Mouse (Mus musculus): Measurements from ENCODE around the gene Rxfp4. TPM values are rescaled to one million over a fixed set of nuclear protein-coding genes. Genes with fewer than 3 reads are reported as not detected.

The Rxfp4 gene
- total RNA-seq, 4 experiments from 2014 or later: 0.23 TPM; not detected in 3

DNA sequence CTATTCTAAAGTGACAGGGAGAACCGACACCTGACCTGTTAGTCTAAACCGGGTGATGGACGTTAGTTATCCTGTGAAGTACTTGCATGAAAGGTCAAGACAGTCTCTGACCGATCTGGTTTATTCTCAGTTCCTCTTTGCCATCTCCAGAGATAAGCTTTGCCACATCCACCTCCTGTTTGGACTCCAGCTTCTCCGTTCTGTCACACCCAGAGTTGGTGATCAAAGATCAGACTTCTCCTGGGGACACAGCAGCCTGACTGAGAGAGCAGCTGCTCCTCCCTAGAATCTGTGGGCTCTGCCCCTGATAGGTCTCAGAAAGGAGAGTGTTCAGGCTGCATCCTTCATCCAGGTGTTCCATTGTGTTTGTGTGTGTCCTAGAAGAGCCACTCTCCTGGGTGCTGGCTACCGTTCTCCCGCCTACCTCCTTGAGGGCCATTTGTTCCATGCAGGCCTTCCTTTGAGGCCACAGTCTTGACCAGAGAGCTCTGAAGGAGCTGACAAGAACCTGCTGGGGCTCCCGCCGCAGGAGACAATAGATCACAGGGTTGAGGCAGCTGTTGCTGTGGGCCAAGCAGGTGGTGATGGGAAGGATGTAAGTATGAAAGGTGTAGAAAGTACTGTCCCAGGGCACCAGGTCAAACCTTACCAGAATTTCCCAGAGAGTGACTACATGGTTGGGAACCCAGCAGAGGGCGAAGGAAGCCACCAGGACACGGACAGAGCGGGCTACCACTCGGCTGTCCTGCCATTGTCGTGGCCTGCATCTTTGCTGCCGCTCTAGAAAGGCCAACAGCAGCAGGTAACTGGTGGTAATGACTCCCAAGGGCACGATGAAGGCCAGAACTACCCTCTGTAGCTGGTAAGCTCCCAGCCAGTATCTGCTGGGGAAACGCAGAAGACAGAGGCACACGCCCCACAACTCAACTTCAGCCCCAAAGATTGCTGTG, 998 bp downstream of the Rxfp4 start:
- no peak for DNase-seq (ENCODE audit: low spot score)

DNA sequence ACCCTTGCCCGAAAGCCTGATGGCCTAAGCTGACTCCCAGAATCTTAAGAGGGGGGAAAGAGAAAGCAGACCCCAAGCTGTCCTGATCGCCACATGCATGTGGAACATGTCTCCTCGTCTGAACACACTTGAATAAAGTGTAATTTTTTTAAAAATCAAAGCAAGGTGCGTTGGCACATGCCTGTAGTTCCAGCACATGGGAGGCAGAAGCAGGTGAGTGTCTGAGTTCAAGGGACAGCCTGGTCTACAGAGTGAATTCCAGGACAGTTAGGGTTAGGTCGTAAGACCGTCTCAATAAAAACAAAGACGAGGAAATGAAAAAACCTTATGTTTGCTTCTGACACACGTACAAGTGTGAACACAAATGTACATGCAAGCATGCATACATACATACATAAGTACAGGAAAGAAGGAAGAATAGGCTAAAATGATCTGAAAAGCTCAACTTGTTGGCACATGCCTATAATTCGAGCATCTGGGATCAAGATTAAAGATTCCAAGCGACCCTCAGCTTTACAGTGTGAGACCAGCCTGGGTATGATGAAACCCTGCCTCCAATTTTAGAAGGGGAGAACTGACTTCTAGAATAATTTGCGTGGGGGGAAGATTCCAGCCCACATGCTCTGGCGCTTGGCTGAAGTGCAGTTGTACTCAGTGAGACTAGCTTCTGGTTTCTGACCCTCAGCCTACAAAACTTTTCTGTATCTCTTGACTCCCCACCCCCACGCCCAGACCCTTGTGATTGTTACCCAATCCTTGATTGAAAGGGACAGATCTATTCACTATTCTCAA, 2.0 kb downstream of the Rxfp4 start:
- no peak for DNase-seq (ENCODE audit: low spot score)

DNA sequence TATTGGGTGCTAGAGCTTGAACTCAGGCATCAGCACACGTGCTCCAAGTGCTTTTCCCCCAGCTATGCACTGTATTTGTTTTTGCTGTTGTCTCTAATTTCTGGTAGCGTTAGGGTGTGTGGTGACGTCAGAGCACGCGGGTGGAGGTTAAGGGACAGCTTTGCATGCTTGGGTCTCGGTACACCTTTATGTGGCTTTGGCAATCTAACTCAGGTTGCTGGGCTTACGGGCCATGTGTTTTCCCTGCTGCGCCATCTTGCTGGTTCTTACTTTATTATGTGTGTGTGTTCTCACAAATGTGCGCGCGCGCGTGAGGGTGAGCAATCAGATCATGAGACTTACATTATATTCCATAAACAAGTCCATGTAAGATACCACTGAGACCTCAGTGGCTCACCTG, 3.0 kb downstream of the Rxfp4 start:
- DNase-seq (ENCODE audit: low spot score): no peak

DNA sequence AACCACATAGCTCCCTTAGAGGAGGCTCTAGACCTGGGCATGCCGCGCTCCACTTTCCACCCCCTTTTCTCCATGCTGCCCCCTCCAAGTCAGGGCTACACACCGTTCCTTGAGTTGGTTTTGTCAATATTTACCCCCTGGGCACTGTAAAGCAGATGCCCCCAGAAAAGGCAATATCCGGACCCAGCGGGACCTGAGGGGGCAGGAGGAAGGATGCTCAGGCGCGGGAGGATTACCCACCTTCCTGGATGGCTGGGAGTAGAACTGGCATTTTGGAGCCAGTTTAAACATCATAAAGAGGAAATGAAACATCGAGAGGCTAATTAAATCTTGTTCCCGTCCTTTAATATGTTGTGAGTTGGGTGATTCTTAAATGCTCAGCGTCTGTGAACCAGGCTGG, 3.8 kb downstream of the Rxfp4 start:
- DNase-seq (ENCODE audit: low spot score): no peak

DNA sequence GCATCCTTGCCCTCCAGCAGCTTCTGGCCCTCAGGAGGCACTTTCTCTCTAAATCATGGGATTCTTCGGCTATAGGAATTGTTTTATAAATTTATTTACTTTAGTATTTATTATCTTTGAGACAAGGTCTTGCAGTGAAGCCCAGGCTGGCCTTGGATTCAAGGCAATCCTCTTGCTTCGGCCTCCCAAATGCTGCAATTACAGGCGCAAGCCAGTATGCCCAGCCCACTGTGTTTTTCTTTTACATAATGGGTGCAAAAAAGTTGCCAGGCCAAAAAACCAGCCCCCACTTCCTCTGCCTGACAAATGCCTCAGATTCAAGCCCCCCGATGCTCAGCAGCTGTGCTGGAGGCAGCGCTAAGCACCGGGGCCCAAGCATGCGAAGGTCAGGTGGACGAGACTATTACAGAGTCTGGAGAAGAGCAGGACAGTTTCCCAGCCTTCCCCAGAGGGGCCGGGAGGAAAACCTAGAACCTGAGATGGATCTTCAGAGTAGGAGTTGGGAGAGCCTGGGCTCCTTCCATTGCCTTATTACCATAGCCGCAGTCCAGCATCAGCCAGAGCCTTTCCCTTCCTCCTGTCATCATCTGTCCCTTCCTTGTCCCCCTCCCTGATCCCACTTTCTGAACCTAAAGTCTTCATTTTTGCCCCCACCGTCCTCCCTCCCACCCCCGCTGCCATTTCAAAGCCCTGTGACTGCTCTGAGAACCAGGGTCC, 4.3 kb downstream of the Rxfp4 start:
- DNase-seq (ENCODE audit: low spot score): no peak

DNA sequence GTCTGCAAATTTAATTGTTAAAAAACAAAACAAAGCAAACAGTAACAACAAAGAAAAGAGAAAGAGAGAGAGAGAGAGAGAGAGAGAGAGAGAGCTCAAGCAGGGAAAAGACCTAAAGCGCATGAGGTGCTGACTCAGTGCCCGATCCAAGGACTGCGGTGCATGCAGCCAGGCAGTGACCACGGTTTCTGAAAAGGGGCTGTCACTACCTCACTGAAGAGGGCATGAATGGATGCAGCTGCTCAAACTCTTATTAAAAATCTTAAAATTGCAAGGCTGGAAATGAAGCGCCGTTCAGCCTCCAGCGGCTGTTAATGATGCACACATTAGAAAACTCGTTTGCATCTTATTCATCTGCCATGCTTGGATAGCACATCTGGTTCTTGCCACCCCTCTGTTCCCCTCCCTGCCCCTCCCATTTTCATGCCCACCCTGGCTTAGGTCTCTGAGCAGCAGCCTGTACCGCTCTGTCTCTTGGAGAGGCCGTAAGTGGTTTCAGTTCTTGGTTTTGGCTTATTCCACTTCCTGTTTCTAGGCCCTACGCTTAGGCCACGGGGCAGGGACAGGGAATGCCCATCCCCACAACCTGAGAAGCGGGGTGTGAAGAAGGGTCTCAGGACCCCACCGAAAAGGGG, 5.0 kb downstream of the Rxfp4 start:
- no peak for DNase-seq (ENCODE audit: low spot score)

DNA sequence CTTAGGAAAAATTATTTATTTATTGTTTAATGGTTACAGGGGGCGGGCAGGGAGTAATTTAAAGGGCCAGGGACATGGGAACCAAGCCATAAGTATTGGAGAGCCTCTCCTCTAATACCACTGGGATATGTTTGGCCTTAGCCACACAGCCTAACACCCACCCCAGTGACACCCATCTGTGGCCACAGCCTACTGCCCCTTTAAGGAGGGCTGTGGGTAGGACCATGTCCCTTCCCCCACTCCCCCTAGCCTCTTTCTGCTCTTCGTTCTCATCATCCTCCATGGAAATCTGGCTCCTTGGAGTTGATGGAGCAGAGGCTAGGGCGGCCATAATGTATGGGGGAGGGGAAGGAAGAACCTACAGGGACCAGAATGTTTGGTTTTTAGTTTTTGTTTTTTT, 5.9 kb downstream of the Rxfp4 start:
- DNase-seq (ENCODE audit: low spot score): no peak

DNA sequence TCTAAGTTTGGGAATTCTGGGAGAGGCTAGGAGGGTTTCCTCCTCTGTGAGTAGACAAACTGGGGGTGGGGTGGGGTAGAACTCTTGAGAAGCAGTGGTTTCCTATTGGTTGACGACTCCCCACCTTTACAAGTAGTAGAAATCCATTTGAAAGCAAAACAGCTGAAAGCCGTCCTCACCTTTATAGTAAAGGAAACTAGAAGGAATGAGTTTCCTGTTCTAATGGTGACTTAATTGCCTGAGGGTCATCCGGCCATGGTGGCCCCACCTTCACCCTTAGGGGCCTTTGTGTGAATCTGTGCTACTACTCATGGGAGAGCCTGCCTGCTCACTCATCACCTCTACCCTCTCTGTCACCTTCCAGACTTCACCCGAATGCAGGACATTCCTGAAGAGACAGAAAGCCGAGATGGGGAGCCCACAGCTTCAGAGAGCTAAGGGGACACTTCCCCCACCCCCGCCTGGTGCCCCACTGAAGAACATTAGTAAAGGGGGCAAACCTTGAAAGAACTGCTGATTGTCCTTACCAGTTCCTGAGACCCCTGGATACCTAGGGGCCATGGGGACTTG, 6.4 kb downstream of the Rxfp4 start:
- DNase-seq (ENCODE audit: low spot score): no peak

DNA sequence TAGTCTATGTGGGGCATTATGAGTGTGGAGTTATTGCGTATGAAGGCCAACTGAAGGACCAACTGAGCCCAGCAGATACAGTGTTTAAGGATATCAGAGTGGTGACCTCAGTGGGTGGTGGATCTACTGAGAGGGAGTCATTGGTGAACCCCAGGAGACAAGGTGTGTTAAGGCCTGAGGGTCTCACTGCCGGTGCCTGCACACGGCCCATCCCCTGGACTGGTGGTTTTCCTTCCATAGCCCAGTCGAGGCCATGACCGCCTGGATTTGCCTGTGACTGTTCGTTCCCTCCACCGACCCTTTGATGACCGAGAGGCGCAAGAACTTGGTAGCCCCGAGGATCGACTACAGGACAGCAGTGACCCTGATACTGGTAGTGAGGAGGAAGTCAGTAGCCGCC, 7.0 kb downstream of the Rxfp4 start:
- no peak for DNase-seq (ENCODE audit: low spot score)

DNA sequence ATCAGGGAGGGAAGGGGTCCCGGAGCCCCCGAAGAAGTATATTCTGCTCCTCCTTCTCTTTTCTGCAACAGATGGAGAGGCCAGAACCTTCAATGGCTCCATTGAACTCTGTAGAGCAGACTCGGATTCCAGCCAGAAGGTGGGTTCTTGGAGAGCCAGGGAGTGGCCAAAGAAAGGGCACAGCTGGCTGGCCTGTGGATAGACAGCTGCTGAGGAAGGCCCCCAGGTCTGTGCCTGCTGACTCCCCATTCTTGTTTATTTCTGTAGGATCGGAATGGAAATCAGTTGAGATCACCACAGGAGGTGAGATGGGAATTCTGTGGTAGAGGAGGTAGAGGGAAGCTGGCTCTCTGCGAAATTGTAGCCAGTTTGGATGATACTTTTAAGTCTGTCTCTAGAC, 9.9 kb downstream of the Rxfp4 start:
- no peak for DNase-seq (ENCODE audit: low spot score)

DNA sequence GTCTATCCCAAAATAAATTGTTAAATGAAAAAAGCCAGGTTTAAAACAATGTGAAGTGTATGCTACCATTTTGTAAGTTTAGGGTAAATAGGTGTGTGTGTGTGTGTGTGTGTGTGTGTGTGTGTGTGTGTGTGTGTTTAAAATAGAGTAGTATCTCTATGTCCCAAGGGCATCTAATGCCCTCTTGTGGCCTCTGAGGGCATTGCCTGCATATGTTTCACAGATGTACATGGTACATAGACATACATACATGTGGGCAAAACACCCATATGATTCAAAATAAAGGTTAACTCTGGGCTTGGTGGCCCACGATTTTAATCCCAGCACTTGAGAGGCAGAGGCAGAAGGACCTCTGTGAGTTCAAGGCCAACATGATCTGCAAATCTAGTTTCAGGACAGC, 12.3 kb downstream of the Rxfp4 start:
- DNase-seq (ENCODE audit: low spot score): peak; percentile 62

DNA sequence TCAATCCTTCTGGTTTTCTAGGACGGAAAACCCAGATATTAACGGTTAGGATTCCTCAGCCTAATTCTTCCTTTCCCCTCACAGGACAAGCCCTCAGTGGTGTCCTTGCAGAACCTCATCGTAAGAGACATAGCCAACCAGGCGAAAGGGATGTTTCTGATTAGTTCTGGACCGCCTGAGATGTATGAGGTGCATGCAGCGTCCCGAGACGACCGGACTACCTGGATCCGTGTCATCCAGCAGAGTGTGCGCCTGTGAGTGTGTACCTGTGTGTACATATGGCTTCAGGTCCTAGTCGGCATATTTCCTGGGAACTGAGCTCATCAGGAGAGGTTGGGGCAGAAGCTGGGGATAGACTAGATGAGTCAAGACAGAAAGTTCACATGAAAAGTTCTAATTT, 13.7 kb downstream of the Rxfp4 start:
- no peak for DNase-seq (ENCODE audit: low spot score)

DNA sequence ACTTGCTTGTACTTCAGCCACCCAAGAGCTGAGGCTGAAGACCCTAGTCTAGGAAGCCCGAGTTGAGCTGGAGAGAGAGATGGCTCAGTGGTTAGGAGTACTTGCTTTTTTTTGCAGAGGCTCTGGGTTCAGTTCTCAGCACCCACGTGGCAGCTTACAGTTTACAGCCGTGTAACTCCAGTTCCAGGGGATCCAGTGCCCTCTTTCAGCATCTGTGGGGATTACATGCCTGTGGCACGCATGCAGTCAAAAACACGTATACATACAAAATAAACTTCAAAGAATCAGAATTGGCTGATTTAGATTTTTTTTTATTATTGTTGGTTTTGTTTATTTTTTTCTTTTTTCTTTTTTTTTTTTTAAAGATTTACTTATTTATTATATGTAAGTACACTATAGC, 15.8 kb downstream of the Rxfp4 start:
- DNase-seq (ENCODE audit: low spot score): no peak

DNA sequence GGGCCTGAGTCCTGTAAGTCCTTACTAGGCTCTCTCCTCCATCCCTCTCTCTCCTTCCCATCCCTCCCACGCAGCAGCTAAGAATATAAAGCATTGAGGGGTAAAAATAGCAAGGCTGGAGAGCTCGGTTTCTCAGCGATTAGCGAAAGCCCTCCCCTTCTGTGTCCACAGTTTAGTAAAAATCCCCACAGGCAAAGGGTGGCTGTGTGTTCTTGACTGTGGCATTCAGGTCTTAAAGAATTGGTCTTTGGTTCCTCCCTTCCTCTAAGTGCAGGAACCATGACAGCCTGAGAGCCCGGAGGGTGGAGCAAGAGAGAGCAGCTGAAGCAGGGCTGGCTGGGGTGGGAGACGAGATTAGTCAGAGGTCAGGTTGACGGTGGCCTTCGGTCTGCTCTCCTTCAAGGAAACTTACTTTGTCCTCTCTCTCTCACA, 16.4 kb downstream of the Rxfp4 start:
- DNase-seq (ENCODE audit: low spot score): no peak

DNA sequence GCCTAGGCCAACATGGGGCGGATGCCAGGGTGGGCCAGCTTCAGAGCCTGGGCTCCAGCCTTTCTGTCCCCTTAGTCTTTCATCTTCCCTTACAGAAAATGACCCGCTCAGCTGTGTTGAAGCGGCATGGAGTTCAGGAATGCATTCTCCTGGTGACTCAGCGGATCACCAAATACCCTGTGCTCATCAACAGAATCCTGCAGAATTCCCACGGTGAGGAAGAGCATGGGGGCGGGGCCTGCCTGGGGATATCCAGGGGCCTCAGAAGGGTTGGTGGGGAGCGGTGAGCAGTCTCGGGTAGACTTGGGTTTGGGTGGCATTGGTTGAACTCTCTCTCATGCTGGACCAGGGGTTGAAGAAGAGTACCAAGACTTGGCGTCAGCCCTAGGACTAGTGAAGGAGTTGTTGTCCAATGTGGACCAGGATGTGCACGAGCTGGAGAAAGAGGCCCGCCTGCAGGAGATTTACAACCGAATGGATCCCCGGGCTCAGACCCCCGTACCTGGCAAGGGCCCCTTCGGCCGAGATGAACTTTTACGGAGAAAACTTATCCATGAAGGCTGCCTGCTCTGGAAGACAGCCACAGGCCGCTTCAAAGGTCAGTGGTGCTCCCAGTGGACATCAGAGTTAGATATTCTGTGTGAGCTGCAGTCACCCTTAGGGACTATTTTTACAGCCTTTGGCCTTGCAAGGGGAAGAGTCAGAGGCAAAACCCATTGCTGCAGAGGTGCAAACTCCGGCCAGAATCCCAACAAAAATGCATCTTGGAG, 17.3 kb downstream of the Rxfp4 start:
- DNase-seq (ENCODE audit: low spot score): no peak

DNA sequence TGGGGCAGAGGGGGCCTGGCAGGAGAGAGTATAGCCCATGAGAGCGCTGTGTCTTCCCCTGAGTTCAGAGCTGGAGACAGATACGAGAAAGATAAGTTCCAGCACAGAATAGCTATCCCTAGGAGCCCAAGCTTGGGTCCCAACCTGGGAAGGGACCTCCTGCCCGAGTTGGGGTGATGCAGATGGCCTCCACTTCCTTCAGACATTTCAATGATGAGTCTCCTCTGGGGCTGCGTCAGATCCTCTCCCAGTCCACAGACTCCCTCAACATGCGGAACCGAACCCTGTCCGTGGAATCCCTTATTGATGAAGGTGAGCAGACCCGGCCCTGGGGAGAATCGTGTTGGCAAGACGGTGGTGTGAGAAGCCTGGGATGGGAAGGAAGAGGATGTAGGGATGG, 19.9 kb downstream of the Rxfp4 start:
- DNase-seq (ENCODE audit: low spot score): no peak

DNA sequence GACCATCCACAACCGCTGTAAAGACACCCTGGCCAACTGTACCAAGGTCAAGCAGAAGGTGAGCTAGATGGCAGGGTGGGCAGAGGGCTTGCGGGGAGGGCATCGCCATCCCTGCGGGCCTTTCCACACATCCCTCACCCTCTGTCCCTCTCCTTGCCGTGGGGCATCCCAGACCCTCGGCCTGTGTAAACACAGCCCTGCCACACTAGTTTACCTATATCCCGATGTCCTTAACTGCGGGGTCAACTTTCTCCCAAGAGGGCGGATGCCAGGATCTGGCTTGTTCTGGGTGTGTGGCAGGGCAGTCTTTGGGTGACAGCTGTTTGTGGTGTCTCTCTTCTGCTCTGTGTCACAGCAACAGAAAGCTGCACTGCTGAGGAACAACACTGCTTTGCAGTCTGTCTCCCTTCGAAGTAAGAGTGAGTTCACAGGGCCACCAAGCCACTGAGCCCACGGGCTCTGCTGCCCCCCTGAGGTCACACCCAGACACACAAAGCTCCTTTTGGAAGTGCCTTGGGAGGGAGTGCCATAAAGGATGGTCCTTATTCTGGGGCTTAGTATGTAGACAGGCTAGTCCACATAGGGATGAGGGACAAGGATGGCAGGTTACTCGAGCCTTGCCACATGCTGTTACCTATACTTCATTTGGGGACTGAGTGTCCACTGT, 20.9 kb downstream of the Rxfp4 start:
- no peak for DNase-seq (ENCODE audit: low spot score)

DNA sequence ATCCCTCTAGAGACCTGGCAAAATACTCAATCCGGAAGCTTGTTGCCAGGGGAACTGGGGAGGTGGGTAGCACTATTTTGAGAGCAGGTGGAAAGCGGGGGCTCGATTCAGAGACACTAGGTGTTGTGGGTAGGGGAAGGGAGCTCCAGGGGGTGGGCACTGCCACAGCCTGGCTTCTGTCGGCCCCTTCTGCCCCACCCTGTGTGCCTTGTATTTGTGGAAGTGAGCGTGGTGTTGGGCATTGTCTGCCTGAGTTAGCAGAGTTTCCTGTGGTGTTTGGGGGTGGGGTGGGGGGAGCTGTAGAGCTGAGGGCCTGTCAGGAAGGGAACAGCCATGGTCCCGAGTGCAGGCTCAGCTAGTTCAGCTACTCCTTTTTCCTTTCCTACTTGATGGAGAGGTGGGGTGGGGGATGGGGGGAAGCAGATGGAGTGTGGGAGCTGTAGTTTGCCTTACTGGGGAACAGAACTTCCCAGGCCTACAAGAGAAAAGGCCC, 22.0 kb downstream of the Rxfp4 start:
- peak; percentile 58 for DNase-seq (ENCODE audit: low spot score)

DNA sequence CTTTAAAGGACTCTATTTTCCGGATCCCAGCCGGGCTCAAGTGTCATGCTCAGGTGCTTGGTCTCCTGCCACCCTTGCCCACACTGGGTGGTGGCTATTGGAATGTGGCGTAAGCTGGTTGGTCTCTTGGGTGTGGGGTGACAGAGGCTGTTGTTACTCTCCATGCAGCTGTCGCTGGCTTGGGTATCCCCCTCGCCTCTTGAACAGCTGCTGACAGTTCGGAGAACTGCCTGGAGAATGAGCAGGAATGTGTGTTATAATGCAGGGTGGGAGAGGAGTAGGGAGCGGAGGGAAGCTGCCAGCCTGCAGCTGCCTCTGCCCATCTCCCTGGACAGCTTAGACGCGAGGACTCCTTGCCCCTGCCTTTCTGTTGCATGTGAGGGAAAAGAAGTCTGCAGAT, 22.9 kb downstream of the Rxfp4 start:
- DNase-seq (ENCODE audit: low spot score): no peak

DNA sequence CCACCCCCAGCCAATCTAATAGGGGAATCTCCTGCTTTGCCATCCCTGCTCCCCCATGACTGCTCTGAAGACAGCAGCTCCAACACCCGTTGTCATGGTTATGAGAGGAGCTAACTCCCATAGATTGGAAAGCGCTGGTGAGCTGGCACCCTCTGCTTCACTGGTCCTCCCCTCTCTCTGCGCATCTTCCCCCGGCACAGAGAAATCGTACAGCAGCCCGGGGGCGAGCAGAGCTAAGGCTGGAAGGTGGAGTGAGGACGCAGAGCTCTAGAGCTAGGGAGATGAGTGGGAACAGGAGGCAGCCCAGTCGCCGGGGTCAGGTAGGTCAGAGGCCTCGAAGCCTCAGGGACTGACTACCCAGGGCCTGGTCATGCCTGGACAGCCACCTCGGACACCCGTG, 23.7 kb downstream of the Rxfp4 start:
- DNase-seq (ENCODE audit: low spot score): no peak
